11 mouse cellular contexts compared by ENCODE assay signal in genomic region chr17:28211921-28212341, GRCm38 (mm10). TPM values are rescaled to one million over a fixed set of nuclear protein-coding genes. Genes with fewer than 3 reads are reported as not detected.
DNase-seq lines count a peak whose midpoint lies in the region; ATAC-seq lines count a peak whose summit lies in the region.
"Had no signal": no experiment of that assay in that cellular context is flagged by ENCODE, and none has a peak within 500 bp of the region (broad histone marks: within the 10 kb centered on the region; RNA-seq: fewer than 3 reads in every experiment).

No protein-coding gene starts in this region.

- no peak overlapping the region for H3K9ac ChIP-seq in heart, embryonic 16.5 days (ENCODE audit: low read length)
- no peak overlapping the region for H3K9ac ChIP-seq in heart, embryonic 12.5 days
- H3K9ac ChIP-seq in neural tube, embryonic 15.5 days (replicated peaks), result no peak overlapping the region

- H3K36me3 ChIP-seq in heart, embryonic 16.5 days (ENCODE audit: control insufficient read depth, insufficient read depth), result no peaks in the 10 kb centered on the region
- no peaks in the 10 kb centered on the region for H3K36me3 ChIP-seq in heart, embryonic 12.5 days
- H3K36me3 ChIP-seq in neural tube, embryonic 15.5 days, result no peaks in the 10 kb centered on the region

- DNase-seq in c-Kit-positive CD71-negative TER-119-negative erythroid progenitor cells, embryonic 14.5 days (ENCODE audit: low read depth), result peak; percentile 62
- DNase-seq in lung, postnatal 4 days, result peak; percentile 41 to 42
- DNase-seq in thymus, postnatal 0 days (ENCODE audit: low spot score), result peak; percentile 90
- no peak for DNase-seq in urinary bladder, postnatal 36 days (ENCODE audit: low spot score in 2 of 2)
- DNase-seq: heart, postnatal 10 days; kidney, postnatal 36 days had no signal

- peaks cover 11% of the 10 kb centered on the region for H3K4me1 ChIP-seq in heart, embryonic 16.5 days (ENCODE audit: control insufficient read depth, insufficient read depth, low read length)
- H3K4me1 ChIP-seq in heart, embryonic 12.5 days (replicated peaks), result peaks cover 14% of the 10 kb centered on the region
- H3K4me1 ChIP-seq in neural tube, embryonic 15.5 days, result peaks cover 9% of the 10 kb centered on the region

- whole genome bisulfite sequencing in heart, embryonic 16.5 days, result 57% methylated on average over 6 of the region's 6 CpGs
- WGBS in heart, embryonic 12.5 days, result 60% methylated on average over 6 of the region's 6 CpGs
- 83% methylated on average over 6 of the region's 6 CpGs for WGBS in neural tube, embryonic 15.5 days

- no peaks in the 10 kb centered on the region for H3K9me3 ChIP-seq in heart, embryonic 16.5 days (replicated peaks; ENCODE audit: control insufficient read depth, low read length)
- no peaks in the 10 kb centered on the region for H3K9me3 ChIP-seq in heart, embryonic 12.5 days (replicated peaks)
- H3K9me3 ChIP-seq in neural tube, embryonic 15.5 days (replicated peaks), result no peaks in the 10 kb centered on the region

- no peak overlapping the region for H3K4me3 ChIP-seq in heart, embryonic 16.5 days (ENCODE audit: low read length)
- no peak overlapping the region for H3K4me3 ChIP-seq in heart, embryonic 12.5 days
- no peak overlapping the region for H3K4me3 ChIP-seq in neural tube, embryonic 15.5 days (replicated peaks)
- H3K4me3 ChIP-seq: myocyte had no signal

- H3K4me2 ChIP-seq in heart, embryonic 16.5 days (ENCODE audit: low read depth, low read length), result no peak overlapping the region; the same call in 1 of the 2 replicates
- H3K4me2 ChIP-seq in heart, embryonic 12.5 days, result no peak overlapping the region
- H3K4me2 ChIP-seq in neural tube, embryonic 15.5 days, result no peak overlapping the region

- no peak for ATAC-seq in heart, embryonic 16.5 days (replicated peaks; ENCODE audit: extremely low read depth, insufficient read depth, low FRiP score)
- no peak for ATAC-seq in heart, embryonic 12.5 days (ENCODE audit: insufficient number of reproducible peaks, low FRiP score)
- no peak for ATAC-seq in neural tube, embryonic 15.5 days (ENCODE audit: low FRiP score)
- ATAC-seq in monocyte, adult 5-6 weeks (replicated peaks; ENCODE audit: insufficient number of reproducible peaks, low FRiP score, low TSS enrichment, poor library complexity, severe bottlenecking), result no peak

- H3K27me3 ChIP-seq in heart, embryonic 16.5 days (ENCODE audit: control insufficient read depth, insufficient read depth, low read length), result no peaks in the 10 kb centered on the region
- peaks cover 8% of the 10 kb centered on the region for H3K27me3 ChIP-seq in heart, embryonic 12.5 days (replicated peaks)
- H3K27me3 ChIP-seq in neural tube, embryonic 15.5 days (replicated peaks), result 0 out of 2 replicates have a peak, but pooled peaks cover 3% of the 10 kb centered on the region

- H3K27ac ChIP-seq in heart, embryonic 16.5 days (ENCODE audit: low read length), result 0 out of 2 replicates have a peak overlapping the region, but pooled peaks have one; percentile 13
- H3K27ac ChIP-seq in heart, embryonic 12.5 days (ENCODE audit: poor library complexity, severe bottlenecking), result no peak overlapping the region
- H3K27ac ChIP-seq in neural tube, embryonic 15.5 days (replicated peaks), result no peak overlapping the region

RNA-seq across cellular contexts. Expression of gene Def6, which starts 4.4 kb away (rescaled TPM):
- polyA plus RNA-seq in heart, embryonic 16.5 days (2015; fragmentation: Nextera tagmentation; extraction: Ambion mirVana), result 7.9 and 20.5 TPM in 2 replicates
- 3.3 and 4.9 TPM in 2 replicates for polyA plus RNA-seq in heart, embryonic 12.5 days (2016; fragmentation: Nextera tagmentation; extraction: Ambion mirVana)
- 201 and 234 TPM in 2 replicates for polyA plus RNA-seq in thymus, postnatal 0 days (2015; fragmentation: Nextera tagmentation; extraction: Ambion mirVana)
- 8.6 and 24.0 TPM in 2 replicates for polyA plus RNA-seq in neural tube, embryonic 15.5 days (2015; fragmentation: Nextera tagmentation; extraction: Ambion mirVana)
- total RNA-seq in monocyte, adult 5-6 weeks (2017), result 96.3 to 128 TPM (median 103 TPM) in 3 replicates

RNA-seq across cellular contexts. Expression of gene Ppard, which starts 20.6 kb away (rescaled TPM):
- 1.2 and 1.8 TPM in 2 replicates for polyA plus RNA-seq in heart, embryonic 16.5 days (2015; fragmentation: Nextera tagmentation; extraction: Ambion mirVana)
- 1.1 and 1.4 TPM in 2 replicates for polyA plus RNA-seq in heart, embryonic 12.5 days (2016; fragmentation: Nextera tagmentation; extraction: Ambion mirVana)
- polyA plus RNA-seq in thymus, postnatal 0 days (2015; fragmentation: Nextera tagmentation; extraction: Ambion mirVana), result 2.3 and 3.0 TPM in 2 replicates
- 1.3 and 1.7 TPM in 2 replicates for polyA plus RNA-seq in neural tube, embryonic 15.5 days (2015; fragmentation: Nextera tagmentation; extraction: Ambion mirVana)
- 4.7 to 13.9 TPM (median 9.0 TPM) in 3 replicates for total RNA-seq in monocyte, adult 5-6 weeks (2017)

RNA-seq across cellular contexts. Expression of gene Zfp523, which starts 35.0 kb away (rescaled TPM):
- polyA plus RNA-seq in heart, embryonic 16.5 days (2015; fragmentation: Nextera tagmentation; extraction: Ambion mirVana), result 20.5 and 22.2 TPM in 2 replicates
- 26.8 and 27.1 TPM in 2 replicates for polyA plus RNA-seq in heart, embryonic 12.5 days (2016; fragmentation: Nextera tagmentation; extraction: Ambion mirVana)
- 15.0 and 17.8 TPM in 2 replicates for polyA plus RNA-seq in thymus, postnatal 0 days (2015; fragmentation: Nextera tagmentation; extraction: Ambion mirVana)
- polyA plus RNA-seq in neural tube, embryonic 15.5 days (2015; fragmentation: Nextera tagmentation; extraction: Ambion mirVana), result 41.5 and 43.8 TPM in 2 replicates
- total RNA-seq in monocyte, adult 5-6 weeks (2017), result 1.3 to 6.9 TPM (median 5.1 TPM) in 3 replicates

Comparison
In these comparisons a context has a peak if more than half of its experiments do, and no peak if none do; other contexts are left out.
1. DNase-seq: peak in c-Kit-positive CD71-negative TER-119-negative erythroid progenitor cells, embryonic 14.5 days (single experiment), lung, postnatal 4 days (2 of 2) and thymus, postnatal 0 days (single experiment); none in urinary bladder, postnatal 36 days (0 of 2).